Mouse (Mus musculus): ENCODE results near the gene Chic1. TPM values are rescaled to one million over a fixed set of nuclear protein-coding genes. Genes with fewer than 3 reads are reported as not detected.

The Chic1 gene
- 3.8 and 4.8 TPM in 2 replicates for polyA plus RNA-seq (2014; fragmentation: Nextera tagmentation; extraction: Ambion mirVana)

- Histone ChIP-seq H3K4me2 (replicated peaks; ENCODE audit: low read depth, low read length) (peak within 1 kb of the TSS; percentile 47), H3K4me1 (ENCODE audit: control insufficient read depth, insufficient read depth, low read length) (no peaks in the 10 kb centered on the region), H3K36me3 (ENCODE audit: control insufficient read depth, insufficient read depth, low read length) (no peaks in the 10 kb centered on the region), H3K9ac (ENCODE audit: low read depth, low read length) (peak within 1 kb of the TSS; percentile 60), H3K4me3 (ENCODE audit: low read length) (peak within 1 kb of the TSS; percentile 58), H3K27ac (ENCODE audit: low read depth, low read length) (no peak within 1 kb of the TSS), H3K9me3 (ENCODE audit: control insufficient read depth, low read length) (no peaks in the 10 kb centered on the region), H3K27me3 (ENCODE audit: control insufficient read depth, insufficient read depth, low read length) (peaks cover 6% of the 10 kb centered on the region; the same call in 1 of the 2 replicates)
- 20% methylated on average over 34 of the region's 34 CpGs for WGBS
- peak; percentile 96 for ATAC-seq (ENCODE audit: low FRiP score, low TSS enrichment)
These were observed at the start of gene Chic1 for GRCm38 (mm10) chrX:103356287-103356686. Gene Chic1, plus strand, starts transcription at chrX:103356476.

DNA sequence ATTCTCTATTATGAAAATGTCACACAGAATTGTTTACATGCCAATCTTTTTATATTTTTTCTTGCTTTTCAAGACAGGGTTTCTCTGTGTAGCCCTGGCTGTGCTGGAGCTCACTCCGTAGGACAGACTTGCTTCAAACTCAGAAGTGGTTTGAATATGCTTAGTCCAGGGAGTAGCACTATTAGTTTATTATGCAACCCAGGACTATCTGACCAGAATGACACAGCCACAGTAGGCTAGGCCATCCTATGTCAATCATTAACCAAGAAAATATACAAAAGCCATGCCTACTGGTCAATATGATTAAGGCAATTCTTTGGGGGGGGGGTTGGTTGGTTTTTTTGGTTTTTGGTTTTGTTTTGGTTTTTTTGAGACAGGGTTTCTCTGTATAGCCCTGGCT is 48.0 kb upstream of the Chic1 start:
- no peak overlapping the region for H3K4me3 ChIP-seq (ENCODE audit: low read length)
- ATAC-seq (ENCODE audit: low FRiP score, low TSS enrichment): no peak
- 93% methylated on average over 1 of the region's 1 CpGs for WGBS
- no peaks in the 10 kb centered on the region for H3K27me3 ChIP-seq (ENCODE audit: control insufficient read depth, insufficient read depth, low read length)
- no peak overlapping the region for H3K4me2 ChIP-seq (replicated peaks; ENCODE audit: low read depth, low read length)
- H3K9ac ChIP-seq (ENCODE audit: low read depth, low read length): no peak overlapping the region
- H3K36me3 ChIP-seq (ENCODE audit: control insufficient read depth, insufficient read depth, low read length): no peaks in the 10 kb centered on the region
- no peaks in the 10 kb centered on the region for H3K9me3 ChIP-seq (ENCODE audit: control insufficient read depth, low read length)
- no peaks in the 10 kb centered on the region for H3K4me1 ChIP-seq (ENCODE audit: control insufficient read depth, insufficient read depth, low read length)
- no peak overlapping the region for H3K27ac ChIP-seq (ENCODE audit: low read depth, low read length)

DNA sequence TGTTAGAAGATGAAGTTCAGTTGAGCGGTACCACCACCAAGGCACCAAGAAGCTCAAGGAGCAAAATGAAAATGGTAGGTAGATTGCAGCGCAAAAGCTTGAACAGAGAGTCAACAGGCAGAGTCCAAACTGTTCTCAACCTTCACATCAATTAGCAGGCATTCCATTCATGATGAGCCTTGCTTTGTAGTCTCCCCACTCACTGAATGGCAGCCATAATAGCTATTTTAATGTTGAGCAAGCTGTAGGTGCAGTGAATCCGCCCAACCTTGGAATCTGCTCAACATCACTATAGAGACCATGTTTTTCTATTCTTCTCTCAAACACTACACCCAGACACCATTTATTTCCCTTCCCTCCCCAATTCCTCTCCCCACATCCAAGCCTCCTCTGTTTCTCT is 44.6 kb upstream of the Chic1 start:
- no peaks in the 10 kb centered on the region for H3K36me3 ChIP-seq (ENCODE audit: control insufficient read depth, insufficient read depth, low read length)
- H3K4me2 ChIP-seq (replicated peaks; ENCODE audit: low read depth, low read length): no peak overlapping the region
- WGBS: 81% methylated on average over 3 of the region's 3 CpGs
- H3K9me3 ChIP-seq (ENCODE audit: control insufficient read depth, low read length): no peaks in the 10 kb centered on the region
- H3K4me3 ChIP-seq (ENCODE audit: low read length): no peak overlapping the region
- ATAC-seq (ENCODE audit: low FRiP score, low TSS enrichment): no peak
- no peak overlapping the region for H3K27ac ChIP-seq (ENCODE audit: low read depth, low read length)
- no peaks in the 10 kb centered on the region for H3K27me3 ChIP-seq (ENCODE audit: control insufficient read depth, insufficient read depth, low read length)
- no peak overlapping the region for H3K9ac ChIP-seq (ENCODE audit: low read depth, low read length)
- no peaks in the 10 kb centered on the region for H3K4me1 ChIP-seq (ENCODE audit: control insufficient read depth, insufficient read depth, low read length)

DNA sequence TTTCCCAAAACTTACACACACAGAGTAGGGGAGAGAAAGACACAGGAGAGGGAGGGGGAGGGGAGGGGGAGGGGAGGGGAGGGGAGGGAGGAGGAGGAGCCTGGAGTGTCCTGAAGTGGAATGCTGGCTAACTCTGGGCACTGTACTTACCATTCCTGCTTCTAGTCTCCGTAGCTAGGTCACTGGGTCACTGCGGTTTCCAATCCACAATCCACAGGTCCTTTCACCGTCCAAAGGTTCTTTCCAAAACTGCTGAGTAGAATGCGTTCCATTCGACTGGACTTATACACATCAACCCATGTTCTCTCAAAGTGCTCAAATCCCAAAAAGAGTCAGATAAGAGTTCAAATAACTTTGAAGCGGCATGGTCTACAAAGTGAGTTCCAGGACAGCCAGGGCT is 42.1 kb upstream of the Chic1 start:
- no peak overlapping the region for H3K4me3 ChIP-seq (ENCODE audit: low read length)
- no peak overlapping the region for H3K27ac ChIP-seq (ENCODE audit: low read depth, low read length)
- H3K4me2 ChIP-seq (replicated peaks; ENCODE audit: low read depth, low read length): no peak overlapping the region
- H3K9ac ChIP-seq (ENCODE audit: low read depth, low read length): no peak overlapping the region
- H3K27me3 ChIP-seq (ENCODE audit: control insufficient read depth, insufficient read depth, low read length): 0 out of 2 replicates have a peak, but pooled peaks cover 3% of the 10 kb centered on the region
- H3K9me3 ChIP-seq (ENCODE audit: control insufficient read depth, low read length): no peaks in the 10 kb centered on the region
- no peak for ATAC-seq (ENCODE audit: low FRiP score, low TSS enrichment)
- no peaks in the 10 kb centered on the region for H3K36me3 ChIP-seq (ENCODE audit: control insufficient read depth, insufficient read depth, low read length)
- H3K4me1 ChIP-seq (ENCODE audit: control insufficient read depth, insufficient read depth, low read length): no peaks in the 10 kb centered on the region
- WGBS: 88% methylated on average over 6 of the region's 6 CpGs

- ATAC-seq (ENCODE audit: low FRiP score, low TSS enrichment): no peak
- H3K4me1 ChIP-seq (ENCODE audit: control insufficient read depth, insufficient read depth, low read length): no peaks in the 10 kb centered on the region
- H3K36me3 ChIP-seq (ENCODE audit: control insufficient read depth, insufficient read depth, low read length): no peaks in the 10 kb centered on the region
- peak within 1 kb of the TSS; percentile 20; the same call in 1 of the 2 replicates for H3K4me3 ChIP-seq (ENCODE audit: low read length)
- no peak within 1 kb of the TSS for H3K4me2 ChIP-seq (replicated peaks; ENCODE audit: low read depth, low read length)
- no peaks in the 10 kb centered on the region for H3K9me3 ChIP-seq (ENCODE audit: control insufficient read depth, low read length)
- H3K9ac ChIP-seq (ENCODE audit: low read depth, low read length): no peak within 1 kb of the TSS
- 24% methylated on average over 13 of the region's 13 CpGs for WGBS
- peaks cover 32% of the 10 kb centered on the region for H3K27me3 ChIP-seq (ENCODE audit: control insufficient read depth, insufficient read depth, low read length)
- no peak within 1 kb of the TSS for H3K27ac ChIP-seq (ENCODE audit: low read depth, low read length)
These were observed 35.1 kb upstream of the Chic1 start, which contains the start of gene Cdx4 for GRCm38 (mm10) chrX:103321146-103321545. Gene Cdx4, plus strand, starts transcription at chrX:103321398.

DNA sequence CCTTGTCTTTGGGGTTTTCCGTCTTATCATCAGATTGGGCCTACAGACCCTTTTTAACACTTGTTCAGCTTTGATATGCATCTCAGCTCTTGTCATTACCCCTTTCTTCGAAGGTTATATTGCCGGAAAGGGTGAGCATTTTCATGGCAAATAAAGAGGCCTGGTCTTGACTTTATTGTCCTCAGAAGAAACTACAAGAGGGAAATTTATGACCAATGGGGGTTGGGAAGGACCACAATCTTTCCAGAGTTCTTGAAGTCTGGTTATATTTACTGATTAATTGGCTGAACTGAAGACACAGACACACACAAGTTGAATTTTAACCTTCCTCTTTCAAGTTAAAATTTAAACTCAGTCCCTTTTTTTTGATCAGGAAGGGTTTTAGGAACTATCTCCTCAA is 30.4 kb upstream of the Chic1 start:
- no peak overlapping the region for H3K27ac ChIP-seq (ENCODE audit: low read depth, low read length)
- no peaks in the 10 kb centered on the region for H3K4me1 ChIP-seq (ENCODE audit: control insufficient read depth, insufficient read depth, low read length)
- ATAC-seq (ENCODE audit: low FRiP score, low TSS enrichment): no peak
- H3K4me2 ChIP-seq (replicated peaks; ENCODE audit: low read depth, low read length): no peak overlapping the region
- H3K4me3 ChIP-seq (ENCODE audit: low read length): no peak overlapping the region
- no peaks in the 10 kb centered on the region for H3K9me3 ChIP-seq (ENCODE audit: control insufficient read depth, low read length)
- 41% methylated on average over 3 of the region's 3 CpGs for WGBS
- H3K27me3 ChIP-seq (ENCODE audit: control insufficient read depth, insufficient read depth, low read length): peaks cover 30% of the 10 kb centered on the region
- no peak overlapping the region for H3K9ac ChIP-seq (ENCODE audit: low read depth, low read length)
- H3K36me3 ChIP-seq (ENCODE audit: control insufficient read depth, insufficient read depth, low read length): no peaks in the 10 kb centered on the region

DNA sequence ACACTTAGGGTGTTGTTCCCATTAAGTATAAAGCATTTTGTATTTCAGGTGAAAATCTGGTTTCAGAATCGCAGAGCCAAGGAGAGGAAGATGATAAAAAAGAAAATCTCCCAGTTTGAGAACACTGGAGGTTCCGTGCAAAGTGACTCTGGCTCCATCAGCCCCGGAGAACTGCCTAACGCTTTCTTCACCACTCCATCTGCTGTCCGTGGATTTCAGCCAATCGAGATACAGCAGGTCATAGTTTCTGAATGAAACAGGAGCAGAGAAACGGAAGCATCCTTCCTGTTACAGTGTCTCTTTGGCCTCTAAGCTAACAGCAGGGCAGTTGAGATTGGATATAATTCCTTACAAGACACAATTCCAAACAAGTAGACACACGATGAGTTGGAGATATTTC is 26.9 kb upstream of the Chic1 start:
- Histone ChIP-seq H3K4me2 (replicated peaks; ENCODE audit: low read depth, low read length) (no peak overlapping the region), H3K27ac (ENCODE audit: low read depth, low read length) (no peak overlapping the region), H3K4me3 (ENCODE audit: low read length) (no peak overlapping the region), H3K36me3 (ENCODE audit: control insufficient read depth, insufficient read depth, low read length) (no peaks in the 10 kb centered on the region), H3K9me3 (ENCODE audit: control insufficient read depth, low read length) (no peaks in the 10 kb centered on the region), H3K4me1 (ENCODE audit: control insufficient read depth, insufficient read depth, low read length) (no peaks in the 10 kb centered on the region), H3K9ac (ENCODE audit: low read depth, low read length) (no peak overlapping the region), H3K27me3 (ENCODE audit: control insufficient read depth, insufficient read depth, low read length) (peaks cover 3% of the 10 kb centered on the region; the same call in 1 of the 2 replicates)
- WGBS: 80% methylated on average over 8 of the region's 8 CpGs
- ATAC-seq (ENCODE audit: low FRiP score, low TSS enrichment): no peak

DNA sequence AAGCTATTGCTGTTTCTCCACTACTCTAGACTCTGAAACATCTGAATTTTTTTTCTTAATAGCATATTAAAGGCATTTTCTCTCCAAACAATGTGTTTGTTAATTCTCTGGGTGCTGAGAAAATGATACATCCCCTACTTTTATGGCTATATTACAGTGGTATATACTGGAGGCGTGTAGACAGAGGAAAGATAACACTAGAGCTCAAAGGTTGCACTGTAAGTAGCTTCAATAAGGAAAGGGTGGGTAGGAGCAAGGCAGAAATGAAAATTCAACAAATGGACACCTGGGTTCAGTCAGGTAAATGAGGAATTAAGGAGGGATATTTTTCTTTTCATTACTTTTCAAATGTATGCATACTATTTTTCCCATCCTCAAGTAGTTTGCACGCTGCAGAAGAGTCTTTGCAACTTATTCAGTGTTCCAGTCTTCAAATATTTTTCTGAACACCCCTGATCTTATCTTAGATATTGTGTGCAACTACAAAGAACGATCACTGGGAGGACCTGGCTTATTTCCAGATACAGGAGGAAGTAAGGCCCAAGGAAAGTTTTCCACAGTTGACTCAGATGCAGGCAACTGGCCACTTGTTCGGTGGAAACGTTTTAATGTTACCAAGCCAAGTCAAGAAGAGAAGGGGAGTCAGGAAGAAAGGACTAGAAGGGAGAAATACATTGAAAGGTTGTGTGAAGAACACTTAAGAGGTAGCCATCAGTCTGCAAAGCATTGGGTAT is 25.0 kb upstream of the Chic1 start:
- no peak overlapping the region for H3K9ac ChIP-seq (ENCODE audit: low read depth, low read length)
- 60% methylated on average over 5 of the region's 5 CpGs for WGBS
- H3K27me3 ChIP-seq (ENCODE audit: control insufficient read depth, insufficient read depth, low read length): peaks cover 3% of the 10 kb centered on the region; the same call in 1 of the 2 replicates
- H3K36me3 ChIP-seq (ENCODE audit: control insufficient read depth, insufficient read depth, low read length): no peaks in the 10 kb centered on the region
- H3K4me2 ChIP-seq (replicated peaks; ENCODE audit: low read depth, low read length): no peak overlapping the region
- H3K4me1 ChIP-seq (ENCODE audit: control insufficient read depth, insufficient read depth, low read length): no peaks in the 10 kb centered on the region
- no peak overlapping the region for H3K4me3 ChIP-seq (ENCODE audit: low read length)
- no peak for ATAC-seq (ENCODE audit: low FRiP score, low TSS enrichment)
- H3K9me3 ChIP-seq (ENCODE audit: control insufficient read depth, low read length): no peaks in the 10 kb centered on the region
- H3K27ac ChIP-seq (ENCODE audit: low read depth, low read length): no peak overlapping the region

GRCm38 (mm10) chrX:103341369-103342113 is 14.7 kb upstream of the Chic1 start:
- Histone ChIP-seq H3K9ac (ENCODE audit: low read depth, low read length) (no peak overlapping the region), H3K27me3 (ENCODE audit: control insufficient read depth, insufficient read depth, low read length) (no peaks in the 10 kb centered on the region), H3K4me1 (ENCODE audit: control insufficient read depth, insufficient read depth, low read length) (no peaks in the 10 kb centered on the region), H3K36me3 (ENCODE audit: control insufficient read depth, insufficient read depth, low read length) (no peaks in the 10 kb centered on the region), H3K4me3 (ENCODE audit: low read length) (no peak overlapping the region), H3K4me2 (replicated peaks; ENCODE audit: low read depth, low read length) (no peak overlapping the region), H3K9me3 (ENCODE audit: control insufficient read depth, low read length) (no peaks in the 10 kb centered on the region), H3K27ac (ENCODE audit: low read depth, low read length) (no peak overlapping the region)
- 60% methylated on average over 3 of the region's 3 CpGs for WGBS
- ATAC-seq (ENCODE audit: low FRiP score, low TSS enrichment): no peak
